Mouse (Mus musculus) stomach, postnatal 0 days (tissue): Measurements from ENCODE around the gene Popdc3. TPM values are rescaled to one million over a fixed set of nuclear protein-coding genes. Genes with fewer than 3 reads are reported as not detected.

Source experiments
- ATAC-seq: fragments of 200-750 bp; cut with Nextera tagmentation; 2 replicates; pipeline ENCODE4 v1.8.0; 2017; ENCODE audit not compliant: low FRiP score, low TSS enrichment
- DNase-seq: peaks from one replicate; pipeline ENCODE4 v3.0.0-alpha.2; 2016; ENCODE audit warnings: low spot score
- H3K27ac ChIP-seq: fragments of 300-500 bp; sonication (generic); replicated peaks from 2 replicates; pipeline ENCODE4 v1.5.1; 2014; ENCODE audit warnings: mild to moderate bottlenecking, control low read depth
- H3K27me3 ChIP-seq: fragments of 300-500 bp; sonication (generic); 2 replicates; pipeline ENCODE4 v1.6.1; 2014; ENCODE audit warnings: low read length; ENCODE audit not compliant: control insufficient read depth, insufficient read depth
- H3K36me3 ChIP-seq: fragments of 300-500 bp; sonication (generic); 2 replicates; pipeline ENCODE4 v1.6.1; 2014; ENCODE audit warnings: low read length, mixed read lengths; ENCODE audit not compliant: control insufficient read depth, insufficient read depth
- H3K4me1 ChIP-seq: fragments of 300-500 bp; sonication (generic); replicated peaks from 2 replicates; pipeline ENCODE4 v1.6.1; 2014; ENCODE audit warnings: antibody characterized with exemption; ENCODE audit not compliant: control insufficient read depth, insufficient read depth
- H3K4me2 ChIP-seq: fragments of 300-500 bp; sonication (generic); replicated peaks from 2 replicates; pipeline ENCODE4 v1.6.1; 2014; ENCODE audit warnings: low read depth, mild to moderate bottlenecking, control low read depth, moderate library complexity
- H3K4me3 ChIP-seq: fragments of 300-500 bp; sonication (generic); 2 replicates; pipeline ENCODE4 v1.5.1; 2014; ENCODE audit warnings: low read depth, low read length, control low read depth
- H3K9ac ChIP-seq: fragments of 300-500 bp; sonication (generic); 2 replicates; pipeline ENCODE4 v1.6.1; 2014; ENCODE audit warnings: mild to moderate bottlenecking, low read length, control low read depth, mixed read lengths
- H3K9me3 ChIP-seq: fragments of 300-500 bp; sonication (generic); 2 replicates; pipeline ENCODE4 v1.6.1; 2016; ENCODE audit warnings: low read length; ENCODE audit not compliant: control insufficient read depth
- CTCF ChIP-seq: IDR thresholded peaks from 2 replicates; pipeline ENCODE4 v1.5.1; 2016; ENCODE audit warnings: antibody characterized with exemption, low read depth, mild to moderate bottlenecking, moderate library complexity
- EP300 ChIP-seq: optimal IDR thresholded peaks from 2 replicates; pipeline ENCODE3; 2016; ENCODE audit warnings: antibody characterized with exemption
- WGBS: fragments of 180-500 bp; shearing (Covaris S2); extraction: QIAGEN DNeasy Blood & Tissue Kit; methylation state at CpG from one replicate; pipeline ENCODE4 v1.1.7; 2014; 5-methylcytosine and 5-hydroxymethylcytosine counted together
- polyA plus RNA-seq: library from polyadenylated mRNA; unstranded; fragments of >200 nt; fragmentation: Nextera tagmentation; extraction: Ambion mirVana; gene quantifications from 2 replicates; pipeline ENCODE4 v1.2.1, GENCODE M21; 2015

Gene Popdc3
- polyA plus RNA-seq, 1 experiment from 2014 or later, result 3.3 TPM

DNA sequence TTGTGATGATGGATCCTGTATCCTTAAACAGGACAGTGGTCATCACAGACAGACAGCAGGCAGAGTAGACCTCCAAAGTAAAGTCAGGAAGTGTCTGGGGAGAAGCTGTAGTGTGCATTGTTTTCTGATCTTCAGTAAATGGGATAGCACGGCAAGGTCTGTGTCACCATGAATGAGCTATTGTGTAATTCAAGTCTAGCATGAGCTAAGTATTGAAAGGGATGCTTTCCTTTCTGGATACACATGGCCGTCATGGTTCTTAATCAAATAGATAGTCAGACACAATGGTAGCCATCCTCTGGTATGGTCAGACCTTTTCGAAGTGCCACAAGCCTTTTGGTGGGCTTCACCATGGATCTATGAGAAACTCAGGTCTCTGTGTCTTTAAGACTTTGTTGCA, 142.4 kb downstream of the Popdc3 start:
- H3K27me3 ChIP-seq, result no peaks in the 10 kb centered on the region
- DNase-seq (no peak), ATAC-seq (no peak)
- no peak overlapping the region for H3K4me3 ChIP-seq
- no peaks in the 10 kb centered on the region for H3K4me1 ChIP-seq
- no peaks in the 10 kb centered on the region for H3K36me3 ChIP-seq
- H3K9me3 ChIP-seq, result no peaks in the 10 kb centered on the region
- H3K27ac ChIP-seq, result no peak overlapping the region
- H3K9ac ChIP-seq, result no peak overlapping the region
- TF ChIP-seq CTCF (no peak), EP300 (no peak)
- no peak overlapping the region for H3K4me2 ChIP-seq
- 81% methylated on average over 3 of the region's 3 CpGs for WGBS

- WGBS, result 71% methylated on average over 1 of the region's 1 CpGs
- ATAC-seq, result no peak
Measured at GRCm38 (mm10) chr10:45324159-45324558, 146.3 kb downstream of the Popdc3 start.

DNA sequence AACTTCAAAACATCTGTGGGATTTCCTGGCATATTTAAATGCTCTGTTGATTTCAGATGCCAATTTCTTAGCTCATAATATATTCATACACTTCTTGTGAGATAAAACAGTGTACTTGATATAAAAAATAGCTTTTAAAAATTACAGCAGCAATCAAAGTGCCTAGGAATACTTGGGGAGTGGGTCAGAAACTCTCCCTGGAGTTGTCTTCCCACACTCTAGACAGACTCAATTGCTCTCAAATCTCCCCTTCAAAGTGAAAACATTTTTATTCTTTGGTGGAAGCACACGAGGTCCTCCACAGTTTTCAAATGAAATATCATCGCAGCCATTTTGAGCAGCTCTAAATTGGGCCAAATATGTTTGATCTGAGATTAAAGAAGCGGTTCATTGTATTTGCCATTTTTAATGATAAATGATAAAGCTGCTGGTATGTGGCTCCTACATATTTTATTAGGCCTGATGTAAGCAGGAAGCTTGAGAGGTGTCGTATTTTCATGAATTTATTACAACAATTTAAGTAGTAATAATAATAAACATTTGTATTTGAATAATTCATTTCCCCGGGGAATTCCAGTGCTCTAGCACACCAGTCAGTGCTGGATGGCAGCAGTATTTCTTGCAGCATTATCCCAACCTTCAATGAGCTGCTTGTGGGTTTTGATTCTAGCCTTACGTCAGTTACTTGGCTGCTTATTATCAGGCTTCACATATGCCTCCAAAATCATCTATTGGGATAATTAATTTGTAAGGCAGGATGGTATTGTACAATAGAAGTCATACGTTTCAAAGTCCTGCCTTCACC, 150.5 kb downstream of the Popdc3 start:
- DNase-seq (no peak), ATAC-seq (no peak)
- Histone ChIP-seq H3K4me3 (no peak overlapping the region), H3K27me3 (no peaks in the 10 kb centered on the region), H3K4me1 (no peaks in the 10 kb centered on the region), H3K36me3 (no peaks in the 10 kb centered on the region), H3K9me3 (no peaks in the 10 kb centered on the region), H3K9ac (no peak overlapping the region), H3K4me2 (no peak overlapping the region), H3K27ac (no peak overlapping the region)
- no peak for TF ChIP-seq CTCF
- TF ChIP-seq EP300, result no peak
- WGBS, result 66% methylated on average over 7 of the region's 7 CpGs

More at GRCm38 (mm10) chr10:45324159-45324558, 146.3 kb downstream of the Popdc3 start:
- Histone ChIP-seq H3K36me3 (no peaks in the 10 kb centered on the region), H3K27ac (no peak overlapping the region), H3K27me3 (no peaks in the 10 kb centered on the region), H3K4me1 (no peaks in the 10 kb centered on the region), H3K9ac (no peak overlapping the region), H3K4me3 (no peak overlapping the region), H3K9me3 (no peaks in the 10 kb centered on the region), H3K4me2 (no peak overlapping the region)
- DNase-seq, result no peak
- no peak for TF ChIP-seq CTCF
- no peak for TF ChIP-seq EP300

DNA sequence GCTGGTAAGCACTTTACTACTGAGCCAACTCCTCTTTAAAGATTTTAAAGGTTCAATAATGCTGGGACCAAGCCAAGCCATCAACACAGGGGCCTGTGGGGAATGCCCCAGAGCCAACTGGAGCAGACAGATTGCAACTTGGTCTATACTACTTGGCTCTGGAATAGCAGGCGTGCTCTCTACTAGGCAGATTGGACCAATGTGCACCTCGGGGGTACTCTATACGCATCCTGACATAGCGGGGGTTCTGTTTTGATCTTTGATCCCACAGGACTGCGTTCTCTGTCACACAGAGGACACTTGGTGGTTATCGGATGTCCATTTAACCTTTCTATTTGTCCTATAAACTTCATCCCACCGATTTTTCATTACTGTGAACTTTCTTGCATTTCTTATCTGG, 157.0 kb downstream of the Popdc3 start:
- Histone ChIP-seq H3K9ac (no peak overlapping the region), H3K4me2 (peak overlapping the region; percentile 70), H3K4me3 (peak overlapping the region; percentile 59), H3K27ac (no peak overlapping the region), H3K9me3 (no peaks in the 10 kb centered on the region), H3K4me1 (no peaks in the 10 kb centered on the region), H3K36me3 (no peaks in the 10 kb centered on the region), H3K27me3 (peaks cover 12% of the 10 kb centered on the region; the same call in 1 of the 2 replicates)
- ATAC-seq (no peak), DNase-seq (no peak)
- TF ChIP-seq EP300, result no peak
- TF ChIP-seq CTCF, result no peak
- 32% methylated on average over 7 of the region's 7 CpGs for WGBS

GRCm38 (mm10) chr10:45335434-45336422, 157.8 kb downstream of the Popdc3 start, which contains the start of gene Bves:
Bves (plus strand) TSS chr10:45335772.
- peaks cover 12% of the 10 kb centered on the region; the same call in 1 of the 2 replicates for H3K27me3 ChIP-seq
- TF ChIP-seq EP300, result no peak
- TF ChIP-seq CTCF, result peak; percentile 20; the same call in 1 of the 2 replicates
- no peaks in the 10 kb centered on the region for H3K36me3 ChIP-seq
- ATAC-seq (peak; percentile 65; the same call in 1 of the 2 replicates), DNase-seq (peak; percentile 36)
- H3K4me2 ChIP-seq, result peak within 1 kb of the TSS; percentile 70
- no peaks in the 10 kb centered on the region for H3K4me1 ChIP-seq
- no peaks in the 10 kb centered on the region for H3K9me3 ChIP-seq
- peak within 1 kb of the TSS; percentile 59 for H3K4me3 ChIP-seq
- 1% methylated on average over 81 of the region's 116 CpGs for WGBS
- peak within 1 kb of the TSS; percentile 65 for H3K9ac ChIP-seq
- peak within 1 kb of the TSS; percentile 56; the same call in 1 of the 2 replicates for H3K27ac ChIP-seq
